Mouse (Mus musculus) thymus, adult 2 months (tissue): ENCODE data around the gene Dgkd.

Experiments used
- CTCF ChIP-seq: fragments of 200-500 bp; IDR thresholded peaks from 2 replicates; pipeline ENCODE4 v1.5.1; 2012; ENCODE audit warnings: mild to moderate bottlenecking, control low read depth, low read length, moderate library complexity, borderline replicate concordance; ENCODE audit not compliant: control insufficient read depth, poor library complexity, insufficient read depth; ENCODE audit errors: extremely low read depth
- POLR2A ChIP-seq: fragments of 200-500 bp; IDR thresholded peaks from 2 replicates; pipeline ENCODE4 v1.6.1; 2012; ENCODE audit warnings: mild to moderate bottlenecking, low read length, control low read depth, moderate library complexity; ENCODE audit not compliant: control insufficient read depth, poor library complexity, insufficient read depth; ENCODE audit errors: extremely low read depth

GRCm38 (mm10) chr1:87812061-87812460, 41.0 kb upstream of the Dgkd start:
- TF ChIP-seq POLR2A = no peak
- TF ChIP-seq CTCF = no peak
